Mouse (Mus musculus) monocyte, adult 5-6 weeks (primary cell): Measurements from ENCODE around the gene Treml1. TPM values are rescaled to one million over a fixed set of nuclear protein-coding genes. Genes with fewer than 3 reads are reported as not detected.
"Not testable (repeated sequence)": the region's sequence is repeated elsewhere in the genome, so short reads cannot be mapped to it uniquely, and the experiment has no call there.

Source experiments
- ATAC-seq: fragments of 153-309, 156-312 bp; replicated peaks from 2 replicates; pipeline ENCODE4 v1.8.0; 2017; ENCODE audit warnings: mild to moderate bottlenecking; ENCODE audit not compliant: low TSS enrichment, insufficient number of reproducible peaks, severe bottlenecking, poor library complexity, low FRiP score
- total RNA-seq: library from RNA; stranded (forward); fragments of 200-1000, 200-491, 200-594 nt; gene quantifications from 3 replicates; pipeline ENCODE4 v1.2.3, GENCODE M21; 2017

Treml1 gene
- total RNA-seq, 1 experiment from 2014 or later, result not detected

- no peak for ATAC-seq
Measured at GRCm38 (mm10) chr17:48350681-48351193, 9.0 kb upstream of the Treml1 start.

GRCm38 (mm10) chr17:48352976-48353375 lies 6.7 kb upstream of the Treml1 start:
- ATAC-seq, result not testable (repeated sequence)

GRCm38 (mm10) chr17:48355822-48356221 lies 3.9 kb upstream of the Treml1 start:
- ATAC-seq, result no peak

GRCm38 (mm10) chr17:48357892-48358291 lies 1.8 kb upstream of the Treml1 start:
- no peak for ATAC-seq

GRCm38 (mm10) chr17:48360462-48360861 lies 746 bp downstream of the Treml1 start:
- ATAC-seq, result no peak

GRCm38 (mm10) chr17:48362346-48362745 lies 2.6 kb downstream of the Treml1 start:
- no peak for ATAC-seq

GRCm38 (mm10) chr17:48362966-48363365 lies 3.2 kb downstream of the Treml1 start:
- no peak for ATAC-seq

- ATAC-seq, result no peak
Measured at GRCm38 (mm10) chr17:48363421-48363965, 3.8 kb downstream of the Treml1 start.

- ATAC-seq, result no peak
Measured at GRCm38 (mm10) chr17:48365511-48366155, 5.9 kb downstream of the Treml1 start.

GRCm38 (mm10) chr17:48366806-48367205 lies 7.1 kb downstream of the Treml1 start:
- ATAC-seq, result no peak

GRCm38 (mm10) chr17:48371621-48372020 lies 11.9 kb downstream of the Treml1 start:
- ATAC-seq, result no peak

GRCm38 (mm10) chr17:48372987-48373386 lies 13.3 kb downstream of the Treml1 start:
- ATAC-seq, result no peak

GRCm38 (mm10) chr17:48376102-48376501 lies 16.4 kb downstream of the Treml1 start:
- ATAC-seq, result no peak

- ATAC-seq, result peak; percentile 82
Measured at GRCm38 (mm10) chr17:48379050-48379449, 19.3 kb downstream of the Treml1 start.

- ATAC-seq, result 0 out of 2 replicates have a peak, but pooled peaks have one; percentile 36
Measured at GRCm38 (mm10) chr17:48385786-48386461, 26.2 kb downstream of the Treml1 start.

- ATAC-seq, result no peak
Measured at GRCm38 (mm10) chr17:48388666-48389065, 28.9 kb downstream of the Treml1 start.

GRCm38 (mm10) chr17:48389442-48389841 lies 29.7 kb downstream of the Treml1 start:
- ATAC-seq, result no peak

GRCm38 (mm10) chr17:48391446-48391845 lies 31.7 kb downstream of the Treml1 start:
- ATAC-seq, result no peak

- no peak for ATAC-seq
Measured at GRCm38 (mm10) chr17:48392616-48393015, 32.9 kb downstream of the Treml1 start.

GRCm38 (mm10) chr17:48401710-48402109 lies 42.0 kb downstream of the Treml1 start:
- ATAC-seq, result no peak
